Mouse (Mus musculus): ENCODE measurements around the gene Dtnb. TPM values are rescaled to one million over a fixed set of nuclear protein-coding genes. Genes with fewer than 3 reads are reported as not detected.

Gene Dtnb
- polyA plus RNA-seq, 1 experiment from 2014 or later: 32.0 TPM

DNA sequence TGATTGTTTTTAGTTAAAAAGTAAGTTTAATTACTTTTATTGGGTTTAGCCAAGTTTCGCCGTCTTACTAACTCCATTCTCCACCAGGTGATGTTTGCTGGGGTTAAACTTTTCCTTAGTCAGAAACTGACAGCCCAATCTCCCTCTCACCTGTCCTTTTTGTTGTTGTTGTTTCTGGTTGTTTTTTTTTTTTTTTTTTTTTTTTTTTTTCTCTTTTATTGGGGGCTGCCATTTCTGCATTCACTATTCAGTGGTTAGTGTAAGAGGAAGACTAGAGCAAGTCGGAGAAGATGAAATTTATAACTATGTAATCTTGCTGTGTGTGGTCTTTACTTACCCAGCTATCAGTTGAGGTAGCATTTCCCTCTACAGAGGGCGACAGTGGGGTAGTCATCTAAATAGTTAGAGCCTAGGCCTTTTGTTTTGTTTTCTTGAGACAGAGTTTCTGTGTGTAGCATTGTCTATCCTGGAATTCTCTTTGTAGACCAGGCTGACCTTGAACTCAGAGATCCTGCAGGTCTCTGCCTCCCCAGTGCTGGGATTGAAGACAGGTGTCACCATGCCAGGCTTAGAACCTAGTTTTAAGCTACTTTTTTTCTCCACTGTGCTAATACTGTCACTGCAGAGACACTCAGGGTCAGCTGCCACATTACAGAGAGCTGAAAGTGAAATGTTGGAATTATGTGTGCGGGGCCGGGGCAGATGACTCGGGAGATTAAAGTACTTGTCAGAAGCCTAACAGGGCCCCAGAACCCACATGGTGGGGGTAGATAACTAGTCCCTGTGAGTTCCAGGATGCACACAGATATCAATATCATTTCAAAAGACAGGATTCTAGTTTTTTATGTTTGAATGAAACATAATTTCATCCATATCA is 46.2 kb downstream of the Dtnb start:
- H3K9ac ChIP-seq: no peak overlapping the region
- no peaks in the 10 kb centered on the region for H3K9me3 ChIP-seq
- WGBS: 89% methylated on average over 7 of the region's 7 CpGs
- no peaks in the 10 kb centered on the region for H3K36me3 ChIP-seq
- H3K4me1 ChIP-seq: no peaks in the 10 kb centered on the region
- no peak for ATAC-seq (ENCODE audit: borderline replicate concordance, extremely low read depth, low FRiP score, low TSS enrichment)
- H3K27me3 ChIP-seq: no peaks in the 10 kb centered on the region
- H3K4me2 ChIP-seq: no peak overlapping the region
- no peak overlapping the region for H3K27ac ChIP-seq
- no peak overlapping the region for H3K4me3 ChIP-seq

DNA sequence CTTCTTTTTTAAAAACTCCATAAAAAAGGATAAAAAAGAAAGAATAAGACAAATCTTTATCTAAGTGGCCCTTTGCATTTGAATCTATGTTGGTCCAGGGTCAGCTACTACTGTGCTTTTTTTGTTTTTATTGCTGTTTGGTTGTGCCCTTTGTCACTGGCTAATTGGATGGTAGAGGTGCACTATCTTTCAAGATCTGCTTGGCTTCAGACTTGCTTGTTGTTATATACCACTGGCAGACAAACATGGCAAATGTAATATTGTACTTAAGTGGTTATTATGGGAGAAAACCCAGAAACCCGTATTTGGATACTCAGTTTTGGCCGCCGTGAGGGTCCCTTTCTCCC is 46.8 kb downstream of the Dtnb start:
- Histone ChIP-seq H3K9me3 (no peaks in the 10 kb centered on the region), H3K9ac (no peak overlapping the region), H3K4me1 (no peaks in the 10 kb centered on the region), H3K27me3 (no peaks in the 10 kb centered on the region), H3K27ac (no peak overlapping the region), H3K36me3 (no peaks in the 10 kb centered on the region), H3K4me3 (no peak overlapping the region), H3K4me2 (no peak overlapping the region)
- no peak for ATAC-seq (ENCODE audit: borderline replicate concordance, extremely low read depth, low FRiP score, low TSS enrichment)
- WGBS: 92% methylated on average over 3 of the region's 3 CpGs

DNA sequence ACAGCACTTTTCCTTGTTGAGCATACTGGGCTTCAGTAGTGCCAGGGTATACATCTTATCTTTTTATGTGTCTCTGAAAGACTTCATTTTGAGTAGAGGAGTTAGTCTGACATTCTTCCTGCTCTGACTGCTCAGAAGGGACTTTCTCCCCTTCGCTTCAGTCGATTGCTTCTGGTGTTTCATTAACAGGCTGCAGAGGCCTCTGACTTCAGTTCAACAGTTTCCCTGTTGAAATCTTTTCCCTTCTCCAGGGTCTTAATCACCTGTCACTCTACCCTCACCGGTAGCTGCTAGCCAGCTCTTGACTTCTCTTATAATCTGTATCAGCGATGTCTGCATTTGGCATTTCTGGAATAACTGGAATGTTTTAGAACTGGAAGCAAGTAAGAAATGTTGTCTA is 54.7 kb downstream of the Dtnb start:
- H3K4me1 ChIP-seq: no peaks in the 10 kb centered on the region
- no peaks in the 10 kb centered on the region for H3K36me3 ChIP-seq
- H3K4me2 ChIP-seq: no peak overlapping the region
- H3K9ac ChIP-seq: no peak overlapping the region
- no peaks in the 10 kb centered on the region for H3K27me3 ChIP-seq
- H3K4me3 ChIP-seq: no peak overlapping the region
- WGBS: 74% methylated on average over 4 of the region's 4 CpGs
- no peak for ATAC-seq (ENCODE audit: borderline replicate concordance, extremely low read depth, low FRiP score, low TSS enrichment)
- H3K27ac ChIP-seq: no peak overlapping the region
- no peaks in the 10 kb centered on the region for H3K9me3 ChIP-seq

DNA sequence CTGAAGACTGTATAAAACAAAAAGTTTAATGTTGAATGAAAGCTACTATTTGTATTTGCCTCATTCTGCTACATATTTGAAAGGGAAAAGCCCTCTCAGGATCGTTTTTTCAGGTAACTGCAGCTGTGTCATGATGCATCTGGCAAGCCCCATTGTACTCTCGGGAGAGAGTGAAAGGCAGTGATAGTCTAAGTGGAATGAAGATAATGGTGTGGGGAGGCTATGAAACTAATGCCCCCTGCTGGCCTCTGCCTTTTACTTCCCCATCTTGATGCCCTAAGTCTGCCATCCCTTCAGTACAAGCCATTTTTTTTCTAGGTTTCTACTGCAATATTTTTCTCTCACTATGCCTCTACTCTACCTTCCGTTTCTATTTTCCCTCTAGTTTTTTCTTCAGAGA is 69.8 kb downstream of the Dtnb start:
- no peak for ATAC-seq (ENCODE audit: borderline replicate concordance, extremely low read depth, low FRiP score, low TSS enrichment)
- Histone ChIP-seq H3K4me1 (no peaks in the 10 kb centered on the region), H3K27ac (no peak overlapping the region), H3K4me2 (no peak overlapping the region), H3K36me3 (no peaks in the 10 kb centered on the region), H3K4me3 (no peak overlapping the region), H3K27me3 (no peaks in the 10 kb centered on the region), H3K9ac (no peak overlapping the region), H3K9me3 (no peaks in the 10 kb centered on the region)
- 48% methylated on average over 3 of the region's 3 CpGs for WGBS

DNA sequence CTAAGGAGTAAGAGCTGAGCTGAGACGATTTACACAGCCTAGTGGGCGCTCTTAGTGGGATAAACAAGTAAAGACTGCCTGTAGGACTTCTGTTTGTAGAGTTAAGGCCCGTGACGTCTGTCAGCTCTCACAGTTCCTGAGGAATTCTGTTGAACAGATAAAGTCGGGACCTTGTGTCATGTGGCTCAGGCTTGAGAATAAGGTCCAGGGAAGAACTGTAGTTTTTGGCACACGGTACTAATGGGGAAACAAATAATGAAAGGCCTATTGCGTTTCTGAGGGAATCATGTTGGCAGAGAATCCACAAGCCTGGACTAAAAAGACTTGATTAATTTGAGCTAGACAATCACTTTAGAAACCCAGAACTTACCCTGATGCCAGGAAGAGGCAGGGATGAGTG is 84.6 kb downstream of the Dtnb start:
- Histone ChIP-seq H3K27me3 (no peaks in the 10 kb centered on the region), H3K36me3 (no peaks in the 10 kb centered on the region), H3K9ac (no peak overlapping the region), H3K27ac (no peak overlapping the region), H3K4me2 (no peak overlapping the region), H3K4me3 (no peak overlapping the region), H3K4me1 (no peaks in the 10 kb centered on the region), H3K9me3 (no peaks in the 10 kb centered on the region)
- ATAC-seq (ENCODE audit: borderline replicate concordance, extremely low read depth, low FRiP score, low TSS enrichment): no peak
- WGBS: 44% methylated on average over 7 of the region's 7 CpGs

DNA sequence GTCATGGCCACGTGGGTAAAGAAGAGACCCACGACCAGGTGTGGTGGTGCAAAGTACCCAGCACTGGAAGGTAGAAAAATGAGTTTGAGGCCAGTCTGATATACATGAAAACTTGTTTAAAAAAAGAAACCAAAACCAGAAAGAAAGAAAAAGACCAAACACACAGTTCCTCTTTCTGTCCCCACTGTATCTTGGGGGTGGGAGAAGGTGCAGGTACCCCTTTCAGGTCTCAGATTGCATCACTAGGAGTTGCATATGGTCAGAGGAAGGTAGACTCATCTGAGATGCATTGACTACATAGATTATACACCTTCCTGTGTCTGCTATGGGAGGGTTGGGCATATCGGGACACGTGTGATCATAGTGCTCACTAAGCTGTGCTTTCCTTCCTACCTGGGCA is 85.1 kb downstream of the Dtnb start:
- no peak overlapping the region for H3K4me2 ChIP-seq
- H3K9me3 ChIP-seq: no peaks in the 10 kb centered on the region
- H3K27ac ChIP-seq: no peak overlapping the region
- H3K4me3 ChIP-seq: no peak overlapping the region
- no peaks in the 10 kb centered on the region for H3K27me3 ChIP-seq
- no peak for ATAC-seq (ENCODE audit: borderline replicate concordance, extremely low read depth, low FRiP score, low TSS enrichment)
- H3K9ac ChIP-seq: no peak overlapping the region
- no peaks in the 10 kb centered on the region for H3K36me3 ChIP-seq
- no peaks in the 10 kb centered on the region for H3K4me1 ChIP-seq
- 87% methylated on average over 4 of the region's 4 CpGs for WGBS

DNA sequence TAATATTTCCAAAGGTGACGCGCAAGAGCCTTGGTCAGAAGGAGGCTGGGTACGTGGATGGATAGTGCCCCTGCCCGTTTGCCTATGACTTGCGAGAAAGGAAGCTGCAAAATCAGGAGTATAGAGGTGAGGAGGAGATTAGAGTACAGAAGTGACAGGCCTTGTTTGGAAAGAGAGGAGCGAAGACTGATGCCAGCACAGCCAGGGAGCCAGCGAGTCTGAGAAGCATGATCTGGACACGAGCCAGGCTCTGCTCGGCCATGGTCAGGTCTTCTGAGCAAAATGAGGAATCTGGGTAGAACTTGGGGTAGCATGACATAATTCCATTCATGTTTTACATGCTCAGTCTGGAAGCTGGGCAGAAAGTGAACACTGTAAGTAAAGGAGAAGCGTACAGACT is 85.6 kb downstream of the Dtnb start:
- Histone ChIP-seq H3K4me3 (no peak overlapping the region), H3K36me3 (no peaks in the 10 kb centered on the region), H3K4me2 (no peak overlapping the region), H3K9me3 (no peaks in the 10 kb centered on the region), H3K9ac (no peak overlapping the region), H3K4me1 (no peaks in the 10 kb centered on the region), H3K27ac (no peak overlapping the region), H3K27me3 (no peaks in the 10 kb centered on the region)
- ATAC-seq (ENCODE audit: borderline replicate concordance, extremely low read depth, low FRiP score, low TSS enrichment): no peak
- WGBS: 74% methylated on average over 10 of the region's 10 CpGs

DNA sequence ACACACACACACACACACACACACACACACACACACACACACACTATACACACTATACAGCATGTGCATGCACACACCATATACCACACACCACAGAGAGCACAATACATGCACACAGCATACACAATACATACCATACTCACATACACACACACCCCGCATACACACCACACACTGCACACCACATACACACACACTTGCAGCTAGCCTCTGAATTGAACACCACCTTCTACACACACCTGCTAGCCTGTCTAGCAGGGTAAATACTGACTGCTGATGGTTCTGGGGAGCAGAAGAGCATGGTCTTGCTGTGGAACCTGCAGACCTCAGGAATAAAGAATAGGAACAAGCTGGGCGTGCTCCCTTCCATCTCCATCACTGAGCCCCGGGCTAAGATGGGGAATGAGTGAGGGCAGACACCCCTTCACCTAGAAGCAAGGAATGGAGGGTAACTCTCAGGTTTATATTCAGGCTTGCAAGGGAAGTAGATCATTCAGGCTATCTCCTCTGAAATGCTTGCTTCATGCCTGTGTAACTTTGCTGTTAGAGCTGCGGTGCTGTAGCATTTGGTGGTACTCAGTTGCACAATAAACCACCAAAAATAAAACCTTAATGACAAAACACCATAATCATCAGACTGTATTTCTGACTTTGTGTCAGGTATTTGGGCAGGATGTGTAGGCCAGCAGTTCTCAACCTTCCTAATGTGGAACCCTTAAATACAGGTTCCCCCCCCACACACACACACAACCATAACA is 87.6 kb downstream of the Dtnb start:
- Histone ChIP-seq H3K4me2 (no peak overlapping the region), H3K27ac (no peak overlapping the region), H3K4me3 (no peak overlapping the region), H3K9ac (no peak overlapping the region), H3K9me3 (no peaks in the 10 kb centered on the region), H3K27me3 (no peaks in the 10 kb centered on the region), H3K36me3 (no peaks in the 10 kb centered on the region), H3K4me1 (no peaks in the 10 kb centered on the region)
- 96% methylated on average over 4 of the region's 4 CpGs for WGBS
- no peak for ATAC-seq (ENCODE audit: borderline replicate concordance, extremely low read depth, low FRiP score, low TSS enrichment)

DNA sequence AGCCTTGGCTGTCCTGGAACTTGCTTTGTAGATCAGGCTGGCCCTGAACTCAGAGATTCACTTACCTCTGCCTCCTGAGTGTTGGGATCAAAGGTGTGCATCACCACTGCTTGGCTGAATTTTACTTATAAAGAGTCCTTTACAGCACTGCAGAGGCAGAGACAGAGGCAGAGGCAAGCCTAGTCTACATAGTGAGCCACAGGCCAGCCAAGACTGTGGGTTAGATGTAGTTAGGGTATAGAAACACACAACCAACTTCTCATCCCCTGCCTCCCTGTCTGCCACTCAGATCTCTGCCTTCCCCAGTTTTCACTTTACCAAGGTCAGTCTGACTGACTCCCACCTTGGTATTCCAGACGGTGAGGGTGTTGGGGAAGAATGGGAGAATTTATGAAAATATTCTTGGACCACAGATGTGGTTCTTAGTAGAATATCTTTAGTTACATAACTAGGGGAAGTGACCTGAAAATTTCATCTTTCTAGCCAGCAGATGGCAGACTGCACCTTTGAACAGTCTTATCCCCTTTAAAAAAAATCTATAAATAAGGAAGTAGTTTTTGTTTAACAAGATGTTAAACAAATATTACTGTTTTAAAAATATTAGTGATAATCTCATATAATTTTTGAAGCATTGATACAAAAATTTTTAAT is 88.9 kb downstream of the Dtnb start:
- no peak overlapping the region for H3K4me3 ChIP-seq
- H3K4me1 ChIP-seq: no peaks in the 10 kb centered on the region
- WGBS: 60% methylated on average over 1 of the region's 1 CpGs
- no peak overlapping the region for H3K4me2 ChIP-seq
- no peaks in the 10 kb centered on the region for H3K27me3 ChIP-seq
- no peak for ATAC-seq (ENCODE audit: borderline replicate concordance, extremely low read depth, low FRiP score, low TSS enrichment)
- H3K27ac ChIP-seq: no peak overlapping the region
- no peaks in the 10 kb centered on the region for H3K36me3 ChIP-seq
- no peak overlapping the region for H3K9ac ChIP-seq
- H3K9me3 ChIP-seq: no peaks in the 10 kb centered on the region

DNA sequence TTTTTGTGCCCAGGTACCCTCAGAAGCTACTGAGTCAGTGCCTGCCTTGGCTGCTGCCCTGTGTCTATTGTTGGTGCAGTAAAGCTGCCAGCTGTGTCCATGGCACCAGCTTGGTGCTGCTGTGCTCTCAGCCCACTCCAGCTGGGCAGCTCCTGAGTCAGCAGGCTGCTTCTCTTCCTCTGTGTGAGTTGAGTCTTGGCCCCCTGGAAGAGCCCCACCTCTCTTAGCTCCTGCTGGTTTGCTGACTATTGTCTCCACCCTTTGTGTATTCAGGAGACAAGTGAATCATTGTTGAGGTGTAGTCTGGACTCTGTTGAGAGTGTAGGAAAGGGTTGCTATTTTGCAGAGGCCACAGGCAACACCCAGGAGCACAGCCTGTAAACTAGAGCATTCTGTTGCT is 90.5 kb downstream of the Dtnb start:
- H3K4me3 ChIP-seq: no peak overlapping the region
- H3K36me3 ChIP-seq: no peaks in the 10 kb centered on the region
- no peaks in the 10 kb centered on the region for H3K9me3 ChIP-seq
- H3K27ac ChIP-seq: no peak overlapping the region
- no peak overlapping the region for H3K4me2 ChIP-seq
- no peak overlapping the region for H3K9ac ChIP-seq
- H3K27me3 ChIP-seq: no peaks in the 10 kb centered on the region
- no peak for ATAC-seq (ENCODE audit: borderline replicate concordance, extremely low read depth, low FRiP score, low TSS enrichment)
- no peaks in the 10 kb centered on the region for H3K4me1 ChIP-seq

DNA sequence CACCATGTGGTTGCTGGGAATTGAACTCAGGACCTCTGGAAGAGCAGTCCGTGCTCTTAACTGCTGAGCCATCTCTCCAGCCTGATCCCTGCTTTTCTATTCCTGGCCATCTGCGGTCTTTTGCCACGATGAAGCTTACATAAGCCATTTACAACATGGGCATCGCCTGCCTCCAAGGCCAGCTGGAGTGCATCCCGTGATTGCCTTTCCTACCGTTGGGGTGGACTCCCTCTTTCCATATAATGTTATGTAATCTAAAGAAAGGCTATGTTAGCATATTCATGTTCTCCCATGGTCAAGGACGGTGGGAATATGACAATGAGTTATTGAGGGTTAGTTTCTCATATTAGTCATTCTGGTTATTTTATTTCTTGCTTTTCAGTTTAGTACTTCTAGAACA is 91.2 kb downstream of the Dtnb start:
- no peaks in the 10 kb centered on the region for H3K27me3 ChIP-seq
- H3K9ac ChIP-seq: no peak overlapping the region
- H3K4me1 ChIP-seq: no peaks in the 10 kb centered on the region
- no peak for ATAC-seq (ENCODE audit: borderline replicate concordance, extremely low read depth, low FRiP score, low TSS enrichment)
- no peak overlapping the region for H3K4me2 ChIP-seq
- 86% methylated on average over 7 of the region's 7 CpGs for WGBS
- H3K36me3 ChIP-seq: no peaks in the 10 kb centered on the region
- H3K4me3 ChIP-seq: no peak overlapping the region
- H3K27ac ChIP-seq: no peak overlapping the region
- no peaks in the 10 kb centered on the region for H3K9me3 ChIP-seq

DNA sequence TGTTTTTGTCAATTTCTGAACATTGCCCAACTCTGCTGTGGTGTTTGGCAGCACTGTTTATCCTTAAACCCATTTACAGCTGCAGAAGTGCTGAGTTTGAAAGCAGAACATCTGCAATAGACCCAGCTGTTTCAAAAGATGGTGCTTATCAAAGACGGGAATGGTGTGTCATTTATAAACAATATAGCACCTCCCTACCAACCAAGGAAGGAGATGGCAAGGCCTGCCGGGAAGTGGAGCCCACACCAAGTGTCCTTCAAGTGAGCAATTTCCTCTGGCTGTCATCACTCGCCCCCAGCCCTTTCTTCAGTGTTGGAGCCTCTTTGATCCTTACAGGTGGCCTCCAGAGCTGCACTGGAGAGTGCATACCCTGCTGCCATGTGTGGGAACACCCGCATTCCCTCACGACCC is 97.8 kb downstream of the Dtnb start:
- WGBS: 14% methylated on average over 5 of the region's 5 CpGs
- Histone ChIP-seq H3K27me3 (no peaks in the 10 kb centered on the region), H3K27ac (no peak overlapping the region), H3K36me3 (no peaks in the 10 kb centered on the region), H3K4me2 (no peak overlapping the region), H3K9ac (no peak overlapping the region), H3K9me3 (no peaks in the 10 kb centered on the region), H3K4me1 (0 out of 2 replicates have a peak, but pooled peaks cover 8% of the 10 kb centered on the region), H3K4me3 (no peak overlapping the region)
- peak; percentile 59; the same call in 1 of the 2 replicates for ATAC-seq (ENCODE audit: borderline replicate concordance, extremely low read depth, low FRiP score, low TSS enrichment)
